Mouse (Mus musculus): Measurements from ENCODE around the gene Tmprss11c. TPM values are rescaled to one million over a fixed set of nuclear protein-coding genes. Genes with fewer than 3 reads are reported as not detected.

The Tmprss11c gene
- polyA plus RNA-seq (2012; rRNA removed): not detected in 2 replicates

GRCm38 (mm10) chr5:86289208-86289607 is at the start of gene Tmprss11c:
TSS of gene Tmprss11c (minus strand) at chr5:86289308.

GRCm38 (mm10) chr5:86197801-86198200 is 91.3 kb downstream of the Tmprss11c start, which contains the start of gene Gnrhr:
TSS of gene Gnrhr (minus strand) at chr5:86197901.

Other genes with a start within 250 kb of the Tmprss11c start
- 27.4 and 28.0 TPM in 2 replicates for gene Cenpc1, start 223.7 kb downstream of the Tmprss11c start, polyA plus RNA-seq (2012; rRNA removed)
- 0.12 TPM in 2 replicates for gene Stap1, start 217.6 kb downstream of the Tmprss11c start, polyA plus RNA-seq (2012; rRNA removed)
- 9.6 and 15.7 TPM in 2 replicates for gene Uba6, start 116.5 kb downstream of the Tmprss11c start, polyA plus RNA-seq (2012; rRNA removed)
- not detected in 2 replicates for gene Gnrhr, start 91.4 kb downstream of the Tmprss11c start, polyA plus RNA-seq (2012; rRNA removed)
- not detected in 2 replicates for gene Tmprss11d, start 84.1 kb upstream of the Tmprss11c start, polyA plus RNA-seq (2012; rRNA removed)
- 0.02 TPM in 1 of 2 replicates, not detected in the other for gene Tmprss11a, start 179.7 kb upstream of the Tmprss11c start, polyA plus RNA-seq (2012; rRNA removed)
- gene Tmprss11g, start 229.3 kb upstream of the Tmprss11c start, polyA plus RNA-seq (2012; rRNA removed): not detected in 2 replicates

Measured in central nervous system, embryonic 11.5 days (tissue).